Mouse (Mus musculus): ENCODE data around the gene Ier3.

GRCm38 (mm10) chr17:35817226-35817625 lies 4.3 kb upstream of the Ier3 start:
- TF ChIP-seq POLR2A (IDR thresholded peaks at IDR 0.05; ENCODE audit: low read depth, low read length) (no peak), CTCF (conservative IDR thresholded peaks at IDR 0.05; ENCODE audit: insufficient read depth, insufficient read length, low read depth, low read length) (no peak)
